Mouse (Mus musculus) bone marrow, adult 2 months (tissue): ENCODE data around the gene Ppard.

Experiments used
- CTCF ChIP-seq: fragments of 200-500 bp; IDR thresholded peaks from 2 replicates; pipeline ENCODE4 v1.5.1; 2011; ENCODE audit warnings: low read length, control low read depth; ENCODE audit not compliant: control insufficient read depth, insufficient read depth
- POLR2A ChIP-seq: fragments of 200-500 bp; IDR thresholded peaks from 2 replicates; pipeline ENCODE4 v1.6.1; 2011; ENCODE audit warnings: low read depth, mild to moderate bottlenecking, control low read depth, low read length, borderline replicate concordance; ENCODE audit not compliant: control insufficient read depth

GRCm38 (mm10) chr17:28252281-28252648 is 19.8 kb downstream of the Ppard start:
- TF ChIP-seq POLR2A (no peak), CTCF (no peak)
